Mouse (Mus musculus) myocyte (in vitro differentiated cells): ENCODE measurements around the gene Tbc1d21. TPM values are rescaled to one million over a fixed set of nuclear protein-coding genes. Genes with fewer than 3 reads are reported as not detected.

Experiments used
- H3K27me3 ChIP-seq: one replicate; pipeline ENCODE4 v1.6.1; 2011; ENCODE audit not compliant: control insufficient read depth, insufficient read depth, insufficient read length
- H3K36me3 ChIP-seq: one replicate; pipeline ENCODE4 v1.6.1; 2011; ENCODE audit not compliant: control insufficient read depth, insufficient read depth
- H3K4me2 ChIP-seq: one replicate; pipeline ENCODE4 v1.6.1; 2011; ENCODE audit warnings: low read depth, control low read depth
- H3K4me3 ChIP-seq: one replicate; pipeline ENCODE4 v1.5.1; 2011; ENCODE audit warnings: mild to moderate bottlenecking, control low read depth, moderate library complexity
- H3K79me2 ChIP-seq: one replicate; pipeline ENCODE4 v1.6.1; 2011; ENCODE audit not compliant: control insufficient read depth, insufficient read depth
- H3ac ChIP-seq: one replicate; pipeline ENCODE4 v1.6.1; 2011; ENCODE audit not compliant: control insufficient read depth, insufficient read length
- CEBPB ChIP-seq: IDR thresholded peaks from 2 replicates; pipeline ENCODE4 v1.6.1; 2011; ENCODE audit warnings: mild to moderate bottlenecking, moderate library complexity; ENCODE audit not compliant: poor library complexity, insufficient read depth, severe bottlenecking
- E2F4 ChIP-seq: IDR thresholded peaks from one replicate; pipeline ENCODE4 v1.6.1; 2011; ENCODE audit warnings: mild to moderate bottlenecking, control low read depth, moderate library complexity; ENCODE audit not compliant: insufficient read depth
- MAX ChIP-seq: IDR thresholded peaks from one replicate; pipeline ENCODE4 v1.6.1; 2011; ENCODE audit warnings: low read depth, mild to moderate bottlenecking, control low read depth
- MYOD1 ChIP-seq, 3 experiments: IDR thresholded peaks; one replicate each; pipeline ENCODE4 v1.6.1; 2011; ENCODE audit warnings: control low read depth in 2 of 3, low read depth in 2 of 3, mild to moderate bottlenecking in 2 of 3, moderate library complexity in 1 of 3; ENCODE audit not compliant: insufficient read length in 2 of 3, control insufficient read depth in 1 of 3
- MYOG ChIP-seq, 3 experiments: IDR thresholded peaks; one replicate each; pipeline ENCODE4 v1.6.1; 2011; ENCODE audit warnings: control low read depth in 2 of 3, low read depth in 2 of 3, mild to moderate bottlenecking in 2 of 3; ENCODE audit not compliant: insufficient read length in 2 of 3, control insufficient read depth in 1 of 3, insufficient read depth in 1 of 3
- POLR2A ChIP-seq: IDR thresholded peaks from one replicate; pipeline ENCODE4 v1.6.1; 2011; ENCODE audit warnings: low read depth, mild to moderate bottlenecking, control low read depth, moderate library complexity; ENCODE audit not compliant: insufficient read length
- POLR2AphosphoS2 ChIP-seq: IDR thresholded peaks from one replicate; pipeline ENCODE4 v1.6.1; 2011; ENCODE audit warnings: low read depth, control low read depth; ENCODE audit not compliant: insufficient read length
- REST ChIP-seq: IDR thresholded peaks from one replicate; pipeline ENCODE4 v1.6.1; 2011; ENCODE audit warnings: mild to moderate bottlenecking, control low read depth, moderate library complexity; ENCODE audit not compliant: insufficient read depth, insufficient read length
- SRF ChIP-seq: IDR thresholded peaks from one replicate; pipeline ENCODE4 v1.6.1; 2011; ENCODE audit warnings: low read depth; ENCODE audit not compliant: control insufficient read depth, insufficient read length
- TCF12 ChIP-seq: IDR thresholded peaks from one replicate; pipeline ENCODE4 v1.6.1; 2011; ENCODE audit warnings: mild to moderate bottlenecking, control low read depth; ENCODE audit not compliant: poor library complexity, insufficient read depth, severe bottlenecking
- TCF3 ChIP-seq: IDR thresholded peaks from one replicate; pipeline ENCODE4 v1.6.1; 2011; ENCODE audit warnings: low read depth, control low read depth; ENCODE audit not compliant: insufficient read length
- USF1 ChIP-seq: IDR thresholded peaks from one replicate; pipeline ENCODE4 v1.6.1; 2011; ENCODE audit warnings: low read depth, mild to moderate bottlenecking, control low read depth, moderate library complexity
- polyA plus RNA-seq: library from polyadenylated mRNA; unstranded; fragments of >200 nt; fragmentation: generic; extraction: Trizol; gene quantifications from one replicate; pipeline ENCODE4 v1.2.1, GENCODE M21; 2012; ENCODE audit warnings: missing spikeins

Gene Tbc1d21
- polyA plus RNA-seq, 1 experiment: 0.32 TPM

- TF ChIP-seq CEBPB (no peak), TCF12 (no peak), TCF3 (no peak), SRF (no peak), REST (no peak), USF1 (no peak), MYOD1 (IDR thresholded peaks at IDR 0.05; ENCODE audit: control insufficient read depth in 1 of 3, insufficient read length in 2 of 3, low read depth in 2 of 3) (no peak), POLR2A (no peak)
- Histone ChIP-seq H3K4me3 (no peak overlapping the region), H3K36me3 (no peaks in the 10 kb centered on the region), H3K27me3 (no peaks in the 10 kb centered on the region), H3K79me2 (no peaks in the 10 kb centered on the region), H3ac (no peak overlapping the region), H3K4me2 (no peak overlapping the region)
Observed at GRCm38 (mm10) chr9:58321681-58322080, 48.6 kb downstream of the Tbc1d21 start.

- H3K36me3 ChIP-seq: no peaks in the 10 kb centered on the region
- no peak overlapping the region for H3ac ChIP-seq
- no peak overlapping the region for H3K4me2 ChIP-seq
- H3K79me2 ChIP-seq: no peaks in the 10 kb centered on the region
- H3K27me3 ChIP-seq: no peaks in the 10 kb centered on the region
- TF ChIP-seq POLR2AphosphoS2 (no peak), TCF12 (no peak), CEBPB (no peak), E2F4 (no peak), TCF3 (no peak), USF1 (no peak), MYOG (IDR thresholded peaks at IDR 0.05; ENCODE audit: control insufficient read depth in 1 of 3, insufficient read depth in 1 of 3, insufficient read length in 2 of 3, low read depth in 2 of 3) (no peak), POLR2A (no peak), MYOD1 (IDR thresholded peaks at IDR 0.05; ENCODE audit: control insufficient read depth in 1 of 3, insufficient read length in 2 of 3, low read depth in 2 of 3) (no peak), REST (no peak), SRF (no peak), MAX (no peak)
- H3K4me3 ChIP-seq: no peak overlapping the region
Observed at GRCm38 (mm10) chr9:58318317-58318716, 51.9 kb downstream of the Tbc1d21 start.

GRCm38 (mm10) chr9:58317381-58317780 is 52.9 kb downstream of the Tbc1d21 start:
- TF ChIP-seq TCF12: no peak
- TF ChIP-seq USF1: no peak
- no peak for TF ChIP-seq E2F4
- TF ChIP-seq MAX: no peak
- TF ChIP-seq TCF3: no peak
- TF ChIP-seq POLR2A: no peak
- TF ChIP-seq POLR2AphosphoS2: no peak
- no peak for TF ChIP-seq CEBPB
- no peak for TF ChIP-seq MYOD1 (IDR thresholded peaks at IDR 0.05; ENCODE audit: control insufficient read depth in 1 of 3, insufficient read length in 2 of 3, low read depth in 2 of 3)
- no peak for TF ChIP-seq REST
- TF ChIP-seq MYOG (IDR thresholded peaks at IDR 0.05; ENCODE audit: control insufficient read depth in 1 of 3, insufficient read depth in 1 of 3, insufficient read length in 2 of 3, low read depth in 2 of 3): no peak
- no peaks in the 10 kb centered on the region for H3K36me3 ChIP-seq
- H3K4me2 ChIP-seq: no peak overlapping the region
- no peak overlapping the region for H3K4me3 ChIP-seq
- H3K79me2 ChIP-seq: no peaks in the 10 kb centered on the region
- H3ac ChIP-seq: no peak overlapping the region
- H3K27me3 ChIP-seq: no peaks in the 10 kb centered on the region

GRCm38 (mm10) chr9:58316784-58317183 is 53.5 kb downstream of the Tbc1d21 start:
- TF ChIP-seq MAX (no peak), MYOD1 (IDR thresholded peaks at IDR 0.05; ENCODE audit: control insufficient read depth in 1 of 3, insufficient read length in 2 of 3, low read depth in 2 of 3) (peak in 2 of 3 experiments; percentile 40 to 74), MYOG (IDR thresholded peaks at IDR 0.05; ENCODE audit: control insufficient read depth in 1 of 3, insufficient read depth in 1 of 3, insufficient read length in 2 of 3, low read depth in 2 of 3) (peak in 2 of 3 experiments; percentile 25 to 32)
- no peak overlapping the region for H3K4me2 ChIP-seq
- no peak overlapping the region for H3K4me3 ChIP-seq
- H3K36me3 ChIP-seq: no peaks in the 10 kb centered on the region
- H3ac ChIP-seq: no peak overlapping the region
- no peaks in the 10 kb centered on the region for H3K27me3 ChIP-seq
- H3K79me2 ChIP-seq: no peaks in the 10 kb centered on the region

- peak overlapping the region; percentile 12 for H3K4me2 ChIP-seq
- no peak overlapping the region for H3ac ChIP-seq
- no peaks in the 10 kb centered on the region for H3K27me3 ChIP-seq
- TF ChIP-seq MYOD1 (IDR thresholded peaks at IDR 0.05; ENCODE audit: control insufficient read depth in 1 of 3, insufficient read length in 2 of 3, low read depth in 2 of 3) (no peak), TCF12 (no peak), USF1 (peak; percentile 53)
- H3K36me3 ChIP-seq: no peaks in the 10 kb centered on the region
- H3K79me2 ChIP-seq: peaks cover 3% of the 10 kb centered on the region
- H3K4me3 ChIP-seq: no peak overlapping the region
Observed at GRCm38 (mm10) chr9:58315850-58316249, 54.4 kb downstream of the Tbc1d21 start.
